Mouse (Mus musculus): Measurements from ENCODE around the gene Grip2. TPM values are rescaled to one million over a fixed set of nuclear protein-coding genes. Genes with fewer than 3 reads are reported as not detected.

The Grip2 gene
- polyA plus RNA-seq (2017; shearing (Covaris generic)): 0.10 TPM

GRCm38 (mm10) chr6:91827016-91827570 lies at the start of gene Grip2:
Gene Grip2, minus strand, starts transcription at chr6:91827250.

Other genes with a start within 250 kb of the Grip2 start
- gene Slc6a6, start 143.2 kb downstream of the Grip2 start, polyA plus RNA-seq (2017; shearing (Covaris generic)): 87.2 TPM
- gene Ccdc174, start 50.8 kb upstream of the Grip2 start, polyA plus RNA-seq (2017; shearing (Covaris generic)): 35.8 TPM
- not detected for gene 4930590J08Rik, start 75.6 kb upstream of the Grip2 start, polyA plus RNA-seq (2017; shearing (Covaris generic))
- 0.13 TPM for gene Fgd5, start 151.6 kb upstream of the Grip2 start, polyA plus RNA-seq (2017; shearing (Covaris generic))

Measured in CD4-positive, CD25-positive, alpha-beta regulatory T cell (primary cell).